In the genomic region with DNA sequence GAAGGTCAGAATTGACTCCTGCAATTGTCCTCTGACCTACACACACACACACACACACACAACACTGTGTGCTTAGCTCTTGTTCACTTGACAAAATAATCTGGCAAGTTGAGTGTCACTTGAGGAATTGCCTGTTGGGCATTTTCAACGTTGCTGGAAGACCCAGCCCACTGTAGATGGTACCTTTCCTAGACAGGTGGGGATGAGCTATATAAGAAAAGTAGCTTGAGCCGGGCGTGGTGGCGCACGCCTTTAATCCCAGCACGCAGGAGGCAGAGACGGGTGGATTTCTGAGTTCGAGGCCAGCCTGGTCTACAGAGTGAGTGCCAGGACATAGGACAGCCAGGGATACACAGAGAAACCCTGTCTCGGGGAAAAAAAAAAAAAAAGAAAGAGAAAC, we compare ENCODE assay signal across 9 mouse cellular contexts. TPM values are rescaled to one million over a fixed set of nuclear protein-coding genes. Genes with fewer than 3 reads are reported as not detected.
A peak's percentile ranks its signal among the peaks of the same experiment; 100 is the strongest.
DNase-seq lines count a peak whose midpoint lies in the region; ATAC-seq lines count a peak whose summit lies in the region.
"Had no signal": no experiment of that assay in that cellular context is flagged by ENCODE, and none has a peak within 500 bp of the region (broad histone marks: within the 10 kb centered on the region; RNA-seq: fewer than 3 reads in every experiment).

No protein-coding gene starts in this region.

- peaks cover 13% of the 10 kb centered on the region for H3K4me1 ChIP-seq in heart, embryonic 16.5 days (ENCODE audit: control insufficient read depth, insufficient read depth, low read length)
- H3K4me1 ChIP-seq in brown adipose tissue, adult 24 weeks (ENCODE audit: control insufficient read depth, insufficient read depth, insufficient read length, low read length), result peaks cover 4% of the 10 kb centered on the region; the same call in 1 of the 2 replicates
- H3K4me1 ChIP-seq in hindbrain, embryonic 12.5 days, result peaks cover 13% of the 10 kb centered on the region
- peaks cover 14% of the 10 kb centered on the region for H3K4me1 ChIP-seq in midbrain, embryonic 12.5 days

- no peaks in the 10 kb centered on the region for H3K9me3 ChIP-seq in heart, embryonic 16.5 days (replicated peaks; ENCODE audit: control insufficient read depth, low read length)
- H3K9me3 ChIP-seq in hindbrain, embryonic 12.5 days (replicated peaks), result no peaks in the 10 kb centered on the region
- H3K9me3 ChIP-seq in midbrain, embryonic 12.5 days, result no peaks in the 10 kb centered on the region

- H3K36me3 ChIP-seq in heart, embryonic 16.5 days (ENCODE audit: control insufficient read depth, insufficient read depth), result peaks cover 18% of the 10 kb centered on the region
- peaks cover 21% of the 10 kb centered on the region for H3K36me3 ChIP-seq in hindbrain, embryonic 12.5 days
- peaks cover 31% of the 10 kb centered on the region for H3K36me3 ChIP-seq in midbrain, embryonic 12.5 days

- no peaks in the 10 kb centered on the region for H3K27me3 ChIP-seq in heart, embryonic 16.5 days (ENCODE audit: control insufficient read depth, insufficient read depth, low read length)
- no peaks in the 10 kb centered on the region for H3K27me3 ChIP-seq in hindbrain, embryonic 12.5 days
- no peaks in the 10 kb centered on the region for H3K27me3 ChIP-seq in midbrain, embryonic 12.5 days
- H3K27me3 ChIP-seq: Patski had no signal

- peak overlapping the region; percentile 90 for H3K4me3 ChIP-seq in heart, embryonic 16.5 days (ENCODE audit: low read length)
- 0 out of 2 replicates have a peak overlapping the region, but pooled peaks have one; percentile 54 for H3K4me3 ChIP-seq in brown adipose tissue, adult 24 weeks (ENCODE audit: insufficient read depth, low read depth, low read length)
- peak overlapping the region; percentile 56 for H3K4me3 ChIP-seq in hindbrain, embryonic 12.5 days
- peak overlapping the region; percentile 76 for H3K4me3 ChIP-seq in midbrain, embryonic 12.5 days

- no peak for ATAC-seq in heart, embryonic 16.5 days (replicated peaks; ENCODE audit: extremely low read depth, insufficient read depth, low FRiP score)
- no peak for ATAC-seq in hindbrain, embryonic 12.5 days (ENCODE audit: low FRiP score)
- no peak for ATAC-seq in midbrain, embryonic 12.5 days (ENCODE audit: low FRiP score, low read depth)

- 73% methylated on average over 9 of the region's 9 CpGs for WGBS in heart, embryonic 16.5 days
- WGBS in hindbrain, embryonic 12.5 days, result 88% methylated on average over 9 of the region's 9 CpGs
- WGBS in midbrain, embryonic 12.5 days, result 82% methylated on average over 9 of the region's 9 CpGs

- peak overlapping the region; percentile 96 for H3K27ac ChIP-seq in heart, embryonic 16.5 days (ENCODE audit: low read length)
- H3K27ac ChIP-seq in brown adipose tissue, adult 24 weeks (replicated peaks; ENCODE audit: low read depth, low read length), result no peak overlapping the region
- H3K27ac ChIP-seq in hindbrain, embryonic 12.5 days, result peak overlapping the region; percentile 85
- H3K27ac ChIP-seq in midbrain, embryonic 12.5 days (replicated peaks), result peak overlapping the region; percentile 89

- no peak for DNase-seq in heart, postnatal 36 days
- no peak for DNase-seq in spleen, postnatal 14 days (ENCODE audit: low spot score in 2 of 2)
- no peak for DNase-seq in layer of hippocampus, adult 9-10 months (ENCODE audit: low spot score)
- no peak for DNase-seq in gastrocnemius, postnatal 10 days

- peak overlapping the region; percentile 88 for H3K4me2 ChIP-seq in heart, embryonic 16.5 days (ENCODE audit: low read depth, low read length)
- H3K4me2 ChIP-seq in hindbrain, embryonic 12.5 days (replicated peaks), result peak overlapping the region; percentile 76
- peak overlapping the region; percentile 79 for H3K4me2 ChIP-seq in midbrain, embryonic 12.5 days (replicated peaks)

- H3K9ac ChIP-seq in heart, embryonic 16.5 days (ENCODE audit: low read length), result peak overlapping the region; percentile 87; the same call in 1 of the 2 replicates
- peak overlapping the region; percentile 61 for H3K9ac ChIP-seq in hindbrain, embryonic 12.5 days
- peak overlapping the region; percentile 79 for H3K9ac ChIP-seq in midbrain, embryonic 12.5 days (replicated peaks)

- intact Hi-C loops in heart, postnatal 36 days (cut with DNase I), result loop anchor here (2.0 kb wide), 1 partner anchor 36 kb away; a partner anchor contains a TSS

RNA-seq across cellular contexts. Expression of a gene that starts 1.0 kb away (rescaled TPM):
- polyA plus RNA-seq in heart, embryonic 16.5 days (2015; fragmentation: Nextera tagmentation; extraction: Ambion mirVana), result 81.2 and 90.1 TPM in 2 replicates
- total RNA-seq in heart, postnatal 36 days (2021), result 10 to 100 TPM; 44.9 to 46.9 TPM
- polyA plus RNA-seq in brown adipose tissue, adult 24 weeks (2012; ENCODE audit: insufficient read depth, insufficient read length, missing spikeins), result 19.3 and 24.6 TPM in 2 replicates
- polyA plus RNA-seq in hindbrain, embryonic 12.5 days (2016; fragmentation: Nextera tagmentation; extraction: Ambion mirVana), result 80.4 and 81.9 TPM in 2 replicates
- polyA plus RNA-seq in midbrain, embryonic 12.5 days (2016; fragmentation: Nextera tagmentation; extraction: Ambion mirVana), result 67.6 and 76.5 TPM in 2 replicates
- 10 to 100 TPM; 29.5 to 31.8 TPM for total RNA-seq in gastrocnemius, postnatal 10 days (2021)

RNA-seq across cellular contexts. Expression of a gene that starts 14.9 kb away (rescaled TPM):
- polyA plus RNA-seq in heart, embryonic 16.5 days (2015; fragmentation: Nextera tagmentation; extraction: Ambion mirVana), result 3.2 and 3.7 TPM in 2 replicates
- total RNA-seq in heart, postnatal 36 days (2021), result 1 to 10 TPM; 1.8 to 2.0 TPM
- polyA plus RNA-seq in brown adipose tissue, adult 24 weeks (2012; ENCODE audit: insufficient read depth, insufficient read length, missing spikeins), result 2.1 and 2.6 TPM in 2 replicates
- 3.7 and 6.0 TPM in 2 replicates for polyA plus RNA-seq in hindbrain, embryonic 12.5 days (2016; fragmentation: Nextera tagmentation; extraction: Ambion mirVana)
- polyA plus RNA-seq in midbrain, embryonic 12.5 days (2016; fragmentation: Nextera tagmentation; extraction: Ambion mirVana), result 5.9 and 7.0 TPM in 2 replicates
- 1 to 10 TPM; 1.4 to 2.5 TPM for total RNA-seq in gastrocnemius, postnatal 10 days (2021)
- polyA plus RNA-seq: Patski had no signal

RNA-seq across cellular contexts. Expression of a gene that starts 35.6 kb away (rescaled TPM):
- 17.2 and 21.8 TPM in 2 replicates for polyA plus RNA-seq in heart, embryonic 16.5 days (2015; fragmentation: Nextera tagmentation; extraction: Ambion mirVana)
- total RNA-seq in heart, postnatal 36 days (2021), result 10 to 100 TPM; 56.9 to 65.4 TPM
- 20.7 and 22.0 TPM in 2 replicates for polyA plus RNA-seq in brown adipose tissue, adult 24 weeks (2012; ENCODE audit: insufficient read depth, insufficient read length, missing spikeins)
- polyA plus RNA-seq in hindbrain, embryonic 12.5 days (2016; fragmentation: Nextera tagmentation; extraction: Ambion mirVana), result 76.7 and 77.9 TPM in 2 replicates
- 65.6 and 69.3 TPM in 2 replicates for polyA plus RNA-seq in midbrain, embryonic 12.5 days (2016; fragmentation: Nextera tagmentation; extraction: Ambion mirVana)
- 10 to 100 TPM; 81.0 to 95.2 TPM for total RNA-seq in gastrocnemius, postnatal 10 days (2021)
